Mouse (Mus musculus): ENCODE measurements around the gene Esr2. TPM values are rescaled to one million over a fixed set of nuclear protein-coding genes. Genes with fewer than 3 reads are reported as not detected.

Esr2 gene
- total RNA-seq, 2 experiments from 2014 or later = 0.18 to 0.27 TPM

DNA sequence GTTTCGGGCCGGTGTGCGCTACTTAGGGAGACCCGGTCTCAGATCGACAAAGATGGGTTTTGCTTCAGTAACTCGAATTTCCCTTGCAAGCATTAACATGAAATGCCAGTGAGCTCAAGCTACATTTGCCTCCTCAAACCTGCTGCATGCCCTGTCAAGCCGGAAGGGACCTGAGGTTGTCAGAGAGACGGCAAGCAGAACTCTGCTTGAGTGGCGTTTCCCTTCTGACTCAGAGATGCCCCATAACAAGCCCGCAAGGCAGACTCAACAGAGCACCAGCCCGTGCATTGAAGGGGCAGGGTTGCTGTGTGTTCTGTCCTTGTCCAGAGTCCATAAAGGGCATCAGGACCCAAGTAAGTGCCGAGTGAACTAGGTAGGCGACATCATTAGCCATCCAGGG, 90.0 kb downstream of the Esr2 start:
- no peak for DNase-seq (ENCODE audit: low spot score in 2 of 2)

DNA sequence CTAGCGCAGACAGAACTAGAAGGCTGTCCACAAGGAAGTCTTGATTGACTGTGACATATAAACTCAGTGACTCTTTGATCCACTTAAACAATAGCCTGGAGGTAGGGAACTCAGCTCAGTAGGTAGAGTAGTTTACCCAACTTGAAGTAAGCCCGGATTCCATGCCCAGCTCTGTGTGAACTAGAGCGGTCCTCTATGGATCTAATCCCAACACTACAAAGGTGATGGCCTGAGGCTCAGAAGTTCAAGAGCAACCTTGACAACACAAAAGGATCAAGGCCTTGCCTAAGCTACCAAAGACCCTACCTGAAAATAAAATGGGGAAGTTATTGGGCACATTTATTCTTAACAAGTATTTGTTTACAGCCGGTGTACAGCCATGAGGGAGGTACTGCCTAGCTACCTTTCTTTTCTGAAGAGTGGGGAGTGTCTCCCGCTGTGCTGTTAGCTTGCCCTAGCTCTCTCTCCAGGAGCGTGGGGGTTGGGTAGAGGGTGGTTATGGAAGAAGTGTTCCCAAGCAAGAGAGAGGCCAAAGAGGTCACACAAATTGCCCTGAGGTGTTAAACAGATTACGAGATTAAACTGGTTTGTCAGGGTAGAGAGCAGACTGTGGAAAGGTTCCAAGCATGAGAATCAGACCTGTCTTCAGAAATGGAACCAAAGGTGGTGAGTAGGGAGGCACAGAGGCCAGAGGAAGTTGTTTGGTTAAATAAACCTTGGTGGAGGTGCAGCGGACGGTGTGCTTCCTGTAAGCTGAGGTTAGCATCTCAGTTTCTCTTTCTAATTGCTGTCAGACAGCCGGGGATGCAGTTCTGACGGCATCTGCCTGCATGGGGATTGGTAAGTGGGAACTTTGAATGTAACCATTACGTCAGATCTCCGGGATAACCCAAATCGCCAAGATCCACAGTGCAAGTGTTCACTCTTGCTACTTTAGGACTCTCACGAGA, 90.8 kb downstream of the Esr2 start:
- no peak for DNase-seq (ENCODE audit: low spot score in 2 of 2)

DNA sequence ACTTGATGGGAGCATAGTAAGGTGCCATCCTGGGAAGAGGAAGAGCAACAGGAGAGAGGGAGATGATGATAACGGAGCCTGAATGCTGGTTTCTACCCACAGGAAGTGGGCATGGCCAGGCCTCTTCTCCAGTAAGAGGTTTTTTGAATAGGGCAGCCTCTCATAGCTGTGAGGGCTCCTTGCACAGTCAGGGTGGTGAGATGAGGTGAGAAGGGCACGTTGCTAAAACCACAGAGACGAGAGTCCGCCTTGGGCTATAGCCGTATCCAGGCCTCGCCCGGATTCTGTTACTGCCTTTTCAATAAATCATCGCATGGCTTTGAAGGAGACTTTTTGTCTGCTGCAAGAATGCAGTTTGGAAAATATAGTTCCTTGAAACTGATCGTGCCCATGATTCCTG, 92.0 kb downstream of the Esr2 start:
- DNase-seq (ENCODE audit: low spot score in 2 of 2) = no peak

DNA sequence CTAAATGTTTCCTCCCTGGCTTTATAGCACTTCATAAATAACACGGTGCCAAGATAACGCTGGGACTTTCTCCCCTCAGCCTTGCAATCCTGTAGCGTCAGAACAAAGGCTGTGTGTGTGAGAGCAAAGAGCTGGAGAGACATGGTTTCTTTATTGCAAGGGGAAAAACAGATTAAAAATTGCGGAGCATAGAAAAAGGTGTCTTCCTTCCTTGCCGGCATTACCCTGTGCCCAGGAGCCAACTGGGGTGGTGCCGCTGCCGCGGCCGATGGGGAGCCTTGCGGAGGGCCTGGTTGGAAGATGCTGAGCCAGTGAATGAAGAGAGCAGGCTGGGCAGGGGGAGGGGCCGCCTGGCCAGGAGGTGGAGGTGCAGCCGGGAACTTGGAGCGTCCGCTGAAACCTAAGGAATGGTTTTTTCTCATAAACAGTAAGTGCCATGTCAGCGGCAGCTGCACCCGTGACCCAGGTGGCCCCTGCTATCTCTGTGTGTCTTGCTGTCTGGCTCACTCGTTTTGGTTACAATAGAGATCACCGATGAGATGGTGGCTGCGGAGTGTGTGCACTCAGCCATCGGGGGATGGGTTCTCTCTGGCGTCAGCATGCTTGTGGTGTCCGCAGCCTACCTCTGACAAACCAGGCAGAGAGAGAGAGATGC, 95.4 kb downstream of the Esr2 start:
- peak; percentile 73 to 85 for DNase-seq (ENCODE audit: low spot score in 2 of 2)

DNA sequence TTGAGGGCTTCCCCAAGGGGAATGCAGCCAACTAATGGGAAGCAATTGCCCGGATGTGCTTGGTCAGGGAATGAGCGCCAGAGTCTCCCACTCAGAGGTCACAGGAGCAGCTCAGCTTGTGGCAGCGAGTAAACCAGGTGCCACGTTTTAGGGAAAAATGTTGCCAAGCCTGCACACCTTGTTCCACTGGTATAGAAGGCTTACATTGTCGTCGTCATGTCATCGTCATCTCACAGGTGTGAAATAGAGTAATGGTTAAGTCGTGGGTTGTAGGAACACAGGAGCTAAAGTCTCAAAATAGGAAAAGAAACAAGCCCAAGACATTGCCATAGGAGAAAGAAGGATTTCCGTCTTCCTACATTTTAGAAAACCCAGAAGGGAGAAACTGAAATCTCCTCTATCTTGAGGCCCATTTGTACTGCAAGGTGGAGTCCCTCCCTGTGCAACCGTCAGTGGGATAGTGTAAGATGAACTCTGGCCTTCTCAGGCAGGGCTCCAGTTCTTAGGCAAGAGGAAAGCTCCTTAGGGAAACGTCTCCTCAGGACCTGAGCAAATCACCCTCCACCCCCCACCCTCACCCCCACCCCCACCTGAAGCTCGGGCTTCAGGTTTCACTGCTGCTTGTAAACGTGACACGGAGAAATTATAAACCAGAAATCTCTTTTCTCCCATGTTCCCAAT, 96.0 kb downstream of the Esr2 start:
- no peak for DNase-seq (ENCODE audit: low spot score in 2 of 2)

DNA sequence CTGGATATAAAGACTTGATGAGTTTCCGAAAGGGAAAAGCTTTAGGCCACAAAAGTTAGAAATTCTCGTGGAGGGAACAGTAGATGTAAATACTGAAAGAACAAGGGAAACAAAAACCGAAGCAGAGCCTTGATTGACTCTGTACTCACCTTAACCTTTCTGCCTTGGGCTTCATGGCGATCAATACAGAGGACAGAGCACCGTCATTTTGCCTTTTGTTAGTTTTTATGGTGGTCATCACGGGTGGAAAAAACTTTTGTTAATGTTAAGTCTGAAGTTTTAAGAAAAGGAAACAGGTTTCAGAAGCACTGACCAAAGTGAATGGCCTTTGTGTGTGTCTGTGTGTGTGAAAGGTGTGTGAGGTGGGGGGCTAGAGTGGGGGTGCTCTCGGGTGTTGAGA, 103.1 kb downstream of the Esr2 start:
- DNase-seq (ENCODE audit: low spot score in 2 of 2) = no peak

DNA sequence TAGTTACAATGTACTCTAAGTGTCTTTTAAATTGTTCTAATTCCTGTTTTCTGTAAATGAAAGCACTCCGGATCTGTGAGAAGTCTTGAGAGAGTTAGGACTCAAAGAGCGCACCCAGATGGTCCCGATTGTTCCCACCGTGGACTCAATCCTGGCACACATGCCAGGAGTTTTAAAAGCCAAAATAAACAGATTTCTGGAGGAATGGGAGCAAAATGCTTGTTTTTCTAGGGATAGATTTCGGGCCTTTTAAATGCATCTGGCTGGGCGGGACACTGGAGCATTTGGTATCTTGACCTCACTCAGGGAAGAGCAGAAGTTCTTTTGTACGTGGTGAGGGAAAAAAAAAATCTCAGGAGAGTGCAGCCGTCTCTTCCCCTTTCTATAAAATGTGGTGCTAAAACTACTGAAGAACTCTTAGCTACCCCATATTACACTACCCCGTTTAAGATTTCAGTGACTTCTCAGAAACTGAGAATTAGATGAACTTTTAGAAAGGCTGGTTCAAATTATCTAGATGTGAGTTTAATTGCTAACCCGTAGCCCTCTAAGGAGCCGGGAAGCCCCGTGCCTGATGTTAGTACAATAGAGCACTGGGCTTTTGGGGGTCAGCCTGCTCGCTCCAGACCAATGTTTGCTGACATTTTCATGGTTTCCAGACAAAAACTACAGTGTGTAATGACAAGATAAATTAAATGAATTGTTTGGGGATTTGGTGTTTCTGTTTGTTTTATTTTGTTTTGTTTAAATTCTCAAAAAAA, 103.8 kb downstream of the Esr2 start:
- no peak for DNase-seq (ENCODE audit: low spot score in 2 of 2)

DNA sequence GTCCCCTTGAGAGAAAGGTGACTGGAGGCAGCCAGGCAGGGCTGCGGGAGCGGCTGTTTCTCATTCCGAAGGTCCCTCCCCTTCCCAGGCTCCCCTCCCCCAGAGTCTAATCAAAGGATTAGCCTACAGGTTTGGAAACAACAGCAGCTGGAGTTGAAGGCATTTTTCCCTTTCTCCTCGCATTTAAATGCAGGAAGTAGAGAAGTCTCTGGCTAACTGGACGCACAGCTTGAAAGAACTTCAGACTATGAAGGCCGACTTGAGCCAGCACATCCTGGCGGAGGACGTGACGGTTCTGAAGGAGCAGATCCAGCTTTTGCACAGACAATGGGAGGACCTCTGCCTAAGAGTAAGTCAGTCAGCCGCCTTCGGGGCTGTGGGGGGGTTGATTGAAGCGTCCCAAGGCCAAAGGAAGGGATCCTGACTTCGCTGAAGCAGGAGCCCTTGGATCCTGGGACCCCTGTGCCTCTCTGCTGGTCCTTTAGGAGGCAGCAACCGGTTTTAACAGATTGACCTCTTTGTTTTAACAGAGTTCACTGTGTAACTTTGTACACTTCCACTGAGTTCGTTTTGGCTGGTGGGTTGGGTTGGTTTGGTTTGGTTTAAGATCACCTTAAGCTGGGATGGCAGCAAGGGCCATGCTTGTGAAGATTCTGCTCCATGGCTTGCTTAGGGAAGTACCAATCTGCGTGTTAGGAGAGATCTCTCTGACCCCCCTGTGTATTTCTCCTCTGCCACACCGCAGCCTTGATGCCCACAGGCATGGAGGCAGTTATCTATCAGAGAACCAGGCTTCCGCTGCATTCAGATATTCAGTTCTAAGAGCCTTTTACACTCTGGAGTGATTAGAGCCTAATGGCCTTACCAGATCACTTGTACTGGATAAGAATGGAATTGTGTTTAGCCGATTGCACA, 104.9 kb downstream of the Esr2 start:
- no peak for DNase-seq (ENCODE audit: low spot score in 2 of 2)

Other genes starting within 250 kb of the Esr2 start
- not detected for gene Tex21, start 69.5 kb upstream of the Esr2 start, total RNA-seq (2021)
- gene Mthfd1, start 78.0 kb upstream of the Esr2 start, total RNA-seq (2021) = 10 to 100 TPM; 42.6 to 46.1 TPM
- gene Akap5, start 147.6 kb upstream of the Esr2 start, total RNA-seq (2021) = 10 to 100 TPM; 57.9 to 61.0 TPM
- 10 to 100 TPM; 14.3 to 16.1 TPM for gene Zbtb25, start 192.3 kb upstream of the Esr2 start, total RNA-seq (2021)
- 1 to 10 TPM; 6.8 to 7.4 TPM for gene Zbtb1, start 193.0 kb upstream of the Esr2 start, total RNA-seq (2021)
- 100 to 1,000 TPM; 122 to 125 TPM for gene Hspa2, start 226.9 kb upstream of the Esr2 start, total RNA-seq (2021)
- 1 to 10 TPM; 1.5 to 1.9 TPM for gene Ppp1r36, start 240.3 kb upstream of the Esr2 start, total RNA-seq (2021)